Mouse (Mus musculus) brain, embryonic 14.5 days (tissue): ENCODE measurements around the gene Mlana. TPM values are rescaled to one million over a fixed set of nuclear protein-coding genes. Genes with fewer than 3 reads are reported as not detected.

Experiments
- DNase-seq: peaks from one replicate; pipeline ENCODE4 v3.0.0-alpha.2; 2011; ENCODE audit warnings: low read depth
- CTCF ChIP-seq: fragments of 200-500 bp; IDR thresholded peaks from 2 replicates; pipeline ENCODE4 v1.5.1; 2012; ENCODE audit warnings: inconsistent platforms, mild to moderate bottlenecking, moderate library complexity, borderline replicate concordance; ENCODE audit not compliant: insufficient read depth, insufficient read length; ENCODE audit errors: extremely low read depth
- POLR2A ChIP-seq: fragments of 200-500 bp; IDR thresholded peaks from 2 replicates; pipeline ENCODE4 v1.6.1; 2012; ENCODE audit warnings: mild to moderate bottlenecking, inconsistent platforms, borderline replicate concordance; ENCODE audit not compliant: poor library complexity, insufficient read depth, insufficient read length, severe bottlenecking; ENCODE audit errors: extremely low read depth
- polyA plus RNA-seq: library from polyadenylated mRNA; depleted of rRNA; stranded (reverse); fragments of >200 nt; gene quantifications from 2 replicates; pipeline ENCODE4 v1.2.3, GENCODE M21; 2012; rRNA removed

Mlana gene
- polyA plus RNA-seq, 1 experiment: 0.19 TPM

- DNase-seq: no peak
- no peak for TF ChIP-seq CTCF
- TF ChIP-seq POLR2A: no peak
Observed at GRCm38 (mm10) chr19:29753939-29754338, 56.3 kb downstream of the Mlana start.

Other genes starting within 250 kb of the Mlana start
- 19.6 and 28.4 TPM in 2 replicates for gene Ric1, start 175.5 kb upstream of the Mlana start, polyA plus RNA-seq
- gene Ermp1, start 49.4 kb upstream of the Mlana start, polyA plus RNA-seq: 9.4 and 12.8 TPM in 2 replicates
- gene 9930021J03Rik, start 108.2 kb downstream of the Mlana start, polyA plus RNA-seq: 30.9 and 32.6 TPM in 2 replicates
- 14.2 and 21.6 TPM in 2 replicates for gene Ranbp6, start 115.2 kb downstream of the Mlana start, polyA plus RNA-seq
- 0.43 and 0.79 TPM in 2 replicates for gene Il33, start 227.3 kb downstream of the Mlana start, polyA plus RNA-seq